Mouse (Mus musculus) cortical plate, adult 2 months (tissue): Measurements from ENCODE around the gene Crabp1. TPM values are rescaled to one million over a fixed set of nuclear protein-coding genes. Genes with fewer than 3 reads are reported as not detected.
A peak's percentile ranks its signal among the peaks of the same experiment; 100 is the strongest.

Experiments used
- H3K27ac ChIP-seq: fragments of 200-500 bp; 2 replicates; pipeline ENCODE4 v1.5.1; 2012; ENCODE audit warnings: low read length, control low read depth, inconsistent platforms; ENCODE audit not compliant: insufficient read depth
- H3K4me1 ChIP-seq: fragments of 200-500 bp; 2 replicates; pipeline ENCODE4 v1.6.1; 2011; ENCODE audit warnings: low read length; ENCODE audit not compliant: control insufficient read depth, insufficient read depth
- H3K4me3 ChIP-seq: fragments of 200-500 bp; 2 replicates; pipeline ENCODE4 v1.5.1; 2011; ENCODE audit warnings: mild to moderate bottlenecking, low read length, control low read depth; ENCODE audit not compliant: insufficient read depth
- CTCF ChIP-seq: fragments of 200-500 bp; IDR thresholded peaks from 2 replicates; pipeline ENCODE4 v1.5.1; 2011; ENCODE audit warnings: mild to moderate bottlenecking, control low read depth, low read length; ENCODE audit not compliant: insufficient read depth; ENCODE audit errors: extremely low read depth
- POLR2A ChIP-seq: fragments of 200-500 bp; IDR thresholded peaks from 2 replicates; pipeline ENCODE4 v1.6.1; 2011; ENCODE audit warnings: mild to moderate bottlenecking, low read length, control low read depth; ENCODE audit not compliant: insufficient read depth; ENCODE audit errors: extremely low read depth
- polyA plus RNA-seq: library from polyadenylated mRNA; depleted of rRNA; stranded (reverse); fragments of >200 nt; gene quantifications from 2 replicates; pipeline ENCODE4 v1.2.3, GENCODE M21; 2012; rRNA removed

Crabp1 gene
- polyA plus RNA-seq, 1 experiment: 3.4 TPM

DNA sequence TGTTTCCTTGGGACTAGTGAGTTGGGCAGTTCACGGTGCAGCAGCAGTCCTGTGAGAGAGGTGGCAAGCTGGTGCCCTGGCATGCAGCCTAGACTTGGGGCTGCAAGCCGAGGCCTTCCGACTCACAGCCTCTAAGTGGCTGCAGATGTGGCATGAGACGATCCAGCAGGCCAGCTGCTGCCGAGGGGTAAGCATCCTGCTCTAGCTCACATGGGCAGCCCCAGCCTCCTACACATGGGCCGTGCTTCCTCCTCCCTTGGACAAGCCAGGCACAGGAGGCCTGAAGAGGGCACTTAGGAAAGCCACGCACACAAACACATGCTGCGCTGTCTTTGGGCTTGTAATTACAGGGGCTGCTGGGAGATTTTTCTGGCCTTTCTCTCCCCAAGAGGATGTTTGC is 23.2 kb downstream of the Crabp1 start:
- H3K27ac ChIP-seq: no peak overlapping the region
- H3K4me1 ChIP-seq: no peaks in the 10 kb centered on the region
- no peak overlapping the region for H3K4me3 ChIP-seq
- TF ChIP-seq CTCF (no peak), POLR2A (no peak)

DNA sequence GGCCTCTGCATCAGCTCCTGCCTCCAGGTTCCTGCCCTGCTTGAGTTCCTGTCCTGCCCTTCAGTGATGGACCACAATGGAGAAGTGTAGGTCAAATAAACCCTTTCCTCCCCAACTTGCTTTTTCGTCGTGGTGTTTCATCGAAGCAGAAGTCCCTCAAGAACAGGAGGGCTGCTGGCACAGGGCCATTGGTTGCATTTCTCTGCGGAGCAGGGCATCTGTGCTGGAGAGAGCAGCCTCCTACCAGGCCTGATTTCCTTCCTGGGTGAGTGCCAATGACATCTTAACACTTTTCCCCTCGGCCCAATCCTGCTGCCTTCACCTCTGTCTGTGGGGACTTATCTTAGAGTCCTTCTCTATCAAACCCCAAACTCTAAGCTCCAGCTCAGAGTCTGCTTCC is 25.7 kb downstream of the Crabp1 start:
- TF ChIP-seq CTCF (no peak), POLR2A (no peak)
- H3K4me3 ChIP-seq: no peak overlapping the region
- no peak overlapping the region for H3K27ac ChIP-seq
- H3K4me1 ChIP-seq: no peaks in the 10 kb centered on the region

DNA sequence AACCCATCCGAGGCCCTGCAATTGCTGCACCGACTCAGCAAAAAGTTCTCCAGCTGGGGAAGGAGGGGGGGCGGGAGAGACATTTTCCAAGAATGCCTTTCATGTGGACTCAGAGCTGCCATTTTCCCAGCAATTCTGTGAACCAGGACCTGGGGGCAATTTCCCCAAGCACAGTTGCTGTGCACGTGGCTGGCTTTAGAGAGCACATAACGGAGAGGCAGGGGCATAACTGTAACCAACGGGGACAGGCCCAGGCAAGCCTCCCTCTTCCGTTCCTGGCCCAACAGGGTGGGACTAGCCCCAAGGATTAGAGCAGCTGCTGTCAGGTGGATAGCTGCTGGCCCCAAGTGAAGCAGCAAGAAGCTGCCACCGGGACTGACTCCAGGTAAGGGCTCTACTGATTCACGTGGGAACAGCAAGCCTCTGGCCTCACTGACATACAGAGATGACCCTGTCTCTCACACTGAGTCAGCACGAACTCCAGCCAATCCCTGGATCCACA is 37.0 kb downstream of the Crabp1 start:
- Histone ChIP-seq H3K4me1 (no peaks in the 10 kb centered on the region), H3K4me3 (no peak overlapping the region), H3K27ac (no peak overlapping the region)
- TF ChIP-seq CTCF: no peak
- TF ChIP-seq POLR2A: no peak

DNA sequence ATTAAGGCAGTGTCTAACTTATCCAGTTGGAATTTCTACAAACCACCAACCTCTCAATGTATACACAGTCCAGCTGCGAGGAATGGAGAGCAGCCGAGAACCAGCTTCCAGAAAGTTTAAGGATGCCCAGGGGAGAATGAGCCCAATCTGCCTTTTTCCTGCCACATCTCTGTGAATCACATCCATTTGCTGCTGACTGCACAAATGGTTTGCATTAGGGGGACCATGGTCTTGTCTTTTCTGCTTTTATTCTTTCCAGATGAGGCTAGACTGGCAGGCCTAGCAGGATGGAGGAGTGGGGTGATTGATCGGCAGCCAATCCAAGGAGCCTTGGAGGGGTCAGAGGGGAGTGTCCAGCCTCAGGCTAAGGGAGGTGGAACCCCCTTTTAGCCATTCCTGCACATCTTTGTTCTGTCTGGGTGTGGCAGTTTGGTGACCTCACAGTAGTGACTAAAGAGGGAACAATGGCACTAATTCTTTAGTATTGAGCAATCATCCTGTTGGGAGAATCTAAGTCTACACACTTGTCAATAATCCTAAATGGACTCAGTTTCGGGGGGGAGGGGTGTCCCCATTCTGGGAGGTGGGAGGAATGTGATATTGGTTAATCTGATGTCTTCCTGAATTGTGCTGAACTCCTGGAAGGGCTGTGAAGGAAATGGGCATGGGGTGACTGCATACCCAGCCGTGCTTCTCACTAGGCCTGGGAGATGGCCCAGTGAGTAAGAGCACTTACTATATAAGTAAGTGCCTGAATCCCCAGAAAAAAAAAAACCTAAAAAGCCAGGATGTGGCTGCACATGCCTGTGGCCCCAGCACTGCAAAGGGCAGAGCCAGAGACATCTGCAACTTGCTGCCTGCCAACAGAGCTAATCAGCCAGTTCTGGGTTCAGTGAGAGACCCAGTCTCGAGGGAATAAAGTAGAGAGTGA is 38.5 kb downstream of the Crabp1 start:
- H3K4me1 ChIP-seq: no peaks in the 10 kb centered on the region
- no peak overlapping the region for H3K27ac ChIP-seq
- no peak overlapping the region for H3K4me3 ChIP-seq
- no peak for TF ChIP-seq POLR2A
- TF ChIP-seq CTCF: no peak

DNA sequence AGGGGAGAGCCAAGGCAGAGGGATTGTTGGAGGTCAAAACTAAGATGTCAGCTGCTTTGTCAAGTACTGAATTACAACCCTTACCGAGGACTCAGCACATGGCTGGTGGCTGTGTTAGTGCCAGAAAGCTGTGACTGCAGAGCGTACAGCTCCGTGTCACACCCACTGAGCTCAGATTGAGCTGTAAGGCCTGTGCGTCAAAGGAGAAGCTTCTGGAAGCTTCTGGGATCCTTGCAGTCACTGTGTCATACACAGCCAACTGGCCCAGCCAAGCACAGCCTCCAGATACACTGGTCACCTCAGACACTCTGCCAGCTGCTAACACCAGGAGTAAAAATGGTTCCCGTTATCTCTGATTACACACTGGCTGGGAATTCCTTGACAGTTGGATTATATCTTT is 39.8 kb downstream of the Crabp1 start:
- no peak overlapping the region for H3K27ac ChIP-seq
- H3K4me1 ChIP-seq: no peaks in the 10 kb centered on the region
- TF ChIP-seq POLR2A (no peak), CTCF (no peak)
- no peak overlapping the region for H3K4me3 ChIP-seq

DNA sequence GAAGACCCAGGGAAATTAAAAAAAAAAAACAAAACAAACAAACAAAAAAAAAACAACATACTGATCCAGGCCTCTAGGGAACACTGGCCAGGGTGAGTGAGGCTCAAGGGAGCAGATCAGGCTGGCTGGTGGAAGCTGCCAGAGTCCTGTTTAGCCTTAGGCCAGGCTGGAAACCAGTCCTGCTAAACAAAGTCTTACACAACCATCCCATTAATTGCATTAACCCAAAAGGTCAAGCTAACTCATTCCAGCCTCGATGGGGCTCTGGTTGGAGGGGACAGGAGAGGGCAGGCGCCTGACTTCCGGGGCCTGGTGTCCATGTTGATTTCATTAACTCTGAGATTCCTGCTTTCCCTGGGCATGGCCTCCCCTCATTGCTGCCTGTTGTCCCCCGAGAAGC is 43.2 kb downstream of the Crabp1 start:
- Histone ChIP-seq H3K4me1 (no peaks in the 10 kb centered on the region), H3K27ac (no peak overlapping the region), H3K4me3 (no peak overlapping the region)
- no peak for TF ChIP-seq CTCF
- TF ChIP-seq POLR2A: no peak

DNA sequence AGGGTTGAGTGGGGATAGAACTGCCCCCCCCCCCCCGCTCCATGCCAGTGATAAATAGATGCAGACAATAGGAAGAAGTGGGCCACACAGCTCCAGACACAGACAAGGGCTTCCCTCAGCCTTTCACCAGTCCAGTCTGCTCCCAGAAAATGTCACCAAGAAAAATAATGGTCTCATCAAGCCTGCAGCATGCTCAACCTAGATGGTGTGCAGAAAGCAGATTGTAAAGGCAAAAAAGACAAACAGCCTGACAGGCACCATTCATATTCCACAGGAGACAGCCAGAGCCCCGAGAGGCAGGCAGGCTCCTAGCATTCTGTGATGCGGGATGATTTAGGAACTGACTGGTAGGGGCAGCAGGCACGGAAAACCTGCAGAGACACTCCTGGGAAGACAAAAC is 45.4 kb downstream of the Crabp1 start:
- Histone ChIP-seq H3K27ac (no peak overlapping the region), H3K4me1 (no peaks in the 10 kb centered on the region), H3K4me3 (no peak overlapping the region)
- no peak for TF ChIP-seq POLR2A
- no peak for TF ChIP-seq CTCF

DNA sequence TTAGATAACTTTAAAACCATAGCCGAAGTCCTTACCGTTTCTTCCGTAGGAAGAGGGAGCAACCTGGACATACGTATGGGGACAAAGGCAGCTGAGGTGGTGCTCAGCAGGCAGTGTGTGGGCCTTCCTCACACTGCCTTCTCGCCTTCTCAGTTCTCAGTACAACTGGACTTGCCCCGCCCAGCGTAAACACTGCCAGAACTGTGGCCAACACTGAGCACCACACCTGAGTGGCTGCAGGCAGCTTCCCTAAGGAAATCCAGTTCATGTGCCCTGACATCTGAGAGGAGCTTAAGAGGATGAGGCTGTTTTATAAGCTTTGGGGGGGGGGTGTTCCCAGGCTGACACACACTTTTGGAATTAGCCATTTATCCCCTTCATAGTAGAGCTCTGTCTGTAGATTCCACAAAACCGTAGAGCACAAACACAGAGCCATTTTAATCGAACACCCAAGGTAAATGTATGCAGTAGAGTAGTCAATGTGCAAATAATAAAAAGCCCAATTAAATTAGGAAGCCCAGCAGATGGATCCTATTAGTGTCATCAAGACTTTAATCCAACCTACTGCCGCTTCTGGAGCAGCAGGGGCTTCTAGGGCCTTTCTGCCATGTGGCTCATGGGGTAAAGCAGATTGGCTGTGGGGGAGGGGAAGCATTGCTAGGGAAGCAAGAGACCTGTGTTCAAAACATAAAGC is 52.1 kb downstream of the Crabp1 start:
- TF ChIP-seq POLR2A (no peak), CTCF (no peak)
- Histone ChIP-seq H3K4me1 (no peaks in the 10 kb centered on the region), H3K27ac (no peak overlapping the region), H3K4me3 (no peak overlapping the region)

DNA sequence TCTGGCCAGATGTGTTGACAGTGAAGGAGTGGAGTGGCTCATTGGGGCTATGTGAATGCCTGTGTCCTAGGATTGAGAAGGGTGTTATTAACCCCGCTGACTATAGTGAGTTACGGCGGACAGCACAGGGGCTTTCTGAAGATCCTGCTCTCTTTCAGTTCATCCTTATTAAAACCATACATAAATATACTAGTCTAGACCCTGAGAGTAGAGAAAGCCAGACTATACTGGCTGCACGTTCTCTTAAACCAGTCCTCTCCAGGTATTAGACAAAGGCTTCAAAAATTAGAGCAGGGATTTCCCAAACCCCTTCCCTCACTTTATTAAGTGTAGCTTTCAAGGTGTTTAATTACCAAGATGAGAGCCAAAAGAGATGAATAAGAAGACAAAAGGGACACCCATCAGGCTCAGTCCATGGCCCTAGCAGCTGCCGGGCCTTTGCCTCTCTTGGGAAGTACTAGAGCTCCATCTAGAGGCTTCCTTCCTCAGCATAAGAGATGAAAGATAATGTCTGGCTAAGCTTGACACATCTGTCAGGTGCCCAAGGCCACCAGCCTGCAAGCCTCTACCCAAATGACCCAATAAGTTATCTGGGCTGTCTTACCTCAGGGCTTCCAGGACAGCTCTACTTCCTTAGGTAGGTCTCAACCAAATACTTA is 57.0 kb downstream of the Crabp1 start:
- no peak overlapping the region for H3K4me3 ChIP-seq
- H3K27ac ChIP-seq: no peak overlapping the region
- TF ChIP-seq CTCF (peak; percentile 89), POLR2A (no peak)
- H3K4me1 ChIP-seq: no peaks in the 10 kb centered on the region

Other genes starting within 250 kb of the Crabp1 start
- 0.09 and 0.10 TPM in 2 replicates for gene Sh2d7, start 225.8 kb upstream of the Crabp1 start, polyA plus RNA-seq
- gene Cib2, start 204.5 kb upstream of the Crabp1 start, polyA plus RNA-seq: 33.8 and 34.7 TPM in 2 replicates
- gene Idh3a, start 178.4 kb upstream of the Crabp1 start, polyA plus RNA-seq: 179 and 184 TPM in 2 replicates
- gene Acsbg1, start 102.9 kb upstream of the Crabp1 start, polyA plus RNA-seq: 188 and 193 TPM in 2 replicates
- gene Dnaja4, start 65.9 kb upstream of the Crabp1 start, polyA plus RNA-seq: 41.3 and 44.3 TPM in 2 replicates
- 61.2 and 62.6 TPM in 2 replicates for gene Wdr61, start 30.2 kb upstream of the Crabp1 start, polyA plus RNA-seq
- gene Ireb2, start 99.0 kb downstream of the Crabp1 start, polyA plus RNA-seq: 22.6 and 23.2 TPM in 2 replicates
- 1.1 and 1.2 TPM in 2 replicates for gene Hykk, start 152.5 kb downstream of the Crabp1 start, polyA plus RNA-seq
- 140 and 144 TPM in 2 replicates for gene Psma4, start 186.0 kb downstream of the Crabp1 start, polyA plus RNA-seq
- 0.19 TPM in 1 of 2 replicates, not detected in the other for gene AY074887, start 186.2 kb downstream of the Crabp1 start, polyA plus RNA-seq
- 2.9 and 3.2 TPM in 2 replicates for gene Chrna5, start 216.1 kb downstream of the Crabp1 start, polyA plus RNA-seq